Mouse (Mus musculus) urinary bladder, adult 18-20 months (tissue): Measurements from ENCODE around the gene Mlip.
"Not testable (repeated sequence)": the region's sequence is repeated elsewhere in the genome, so short reads cannot be mapped to it uniquely, and the experiment has no call there.

Source experiments
- DNase-seq, 2 experiments: peaks; one replicate each; pipeline ENCODE4 v3.0.0; 2022; ENCODE audit warnings: low spot score in 2 of 2, mixed read lengths in 2 of 2

The Mlip gene

DNA sequence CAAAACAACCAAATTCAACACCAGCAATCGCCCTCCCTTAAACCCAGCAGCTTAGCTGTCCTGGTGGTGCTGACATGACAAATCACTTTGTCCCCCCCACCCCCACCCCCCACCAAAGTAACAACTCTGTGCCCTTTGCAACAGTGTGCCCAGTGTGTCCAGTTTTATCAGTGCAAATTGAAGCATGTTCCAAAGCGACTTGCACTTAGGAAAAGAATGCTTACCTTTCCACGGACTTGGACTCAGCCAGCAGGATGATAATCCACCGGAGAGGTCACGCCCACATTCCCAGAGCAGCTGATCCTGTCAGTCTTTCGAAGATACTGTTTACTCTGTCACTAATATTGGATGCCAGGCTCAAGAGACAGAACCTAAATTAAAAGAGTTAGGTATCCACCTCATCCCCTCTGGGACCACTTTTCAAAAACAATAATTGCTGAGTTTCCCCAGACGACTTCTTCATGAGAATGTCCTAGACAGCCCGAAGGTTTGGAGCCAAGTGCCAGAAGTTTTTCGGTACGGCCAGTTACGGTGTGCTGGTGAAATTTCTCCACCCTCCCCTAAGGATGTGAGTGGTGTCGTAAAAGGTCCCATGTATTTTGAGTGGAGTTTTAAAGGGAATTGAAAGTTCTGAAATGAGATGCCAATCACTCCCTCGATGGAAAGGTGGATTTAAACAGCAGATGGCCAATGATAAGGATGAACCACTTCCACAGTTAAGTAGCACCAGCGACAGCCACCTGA, at the start of gene Mlip:
Gene Mlip (minus strand): TSS at position 538 of the 744 bp plus-strand sequence.
- DNase-seq = no peak

DNA sequence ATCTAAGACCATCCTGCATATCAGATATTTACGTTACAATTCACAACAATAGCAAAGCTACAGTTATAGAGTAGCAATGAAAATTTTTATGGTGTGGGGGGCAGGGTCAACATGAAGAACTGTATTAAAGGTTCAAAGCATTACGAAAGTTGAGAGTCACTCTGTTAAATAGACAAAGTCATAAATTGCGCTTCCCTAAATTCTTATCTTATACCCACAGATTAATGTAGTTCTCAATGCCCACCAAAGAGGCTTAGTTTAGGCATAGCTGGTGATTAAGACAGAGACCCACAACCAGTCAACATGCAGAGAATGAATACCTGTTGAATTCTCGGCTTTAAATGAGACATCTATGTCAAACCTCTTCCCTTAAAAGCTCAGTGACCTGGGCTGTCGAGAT, 47.0 kb upstream of the Mlip start:
- DNase-seq = no peak

DNA sequence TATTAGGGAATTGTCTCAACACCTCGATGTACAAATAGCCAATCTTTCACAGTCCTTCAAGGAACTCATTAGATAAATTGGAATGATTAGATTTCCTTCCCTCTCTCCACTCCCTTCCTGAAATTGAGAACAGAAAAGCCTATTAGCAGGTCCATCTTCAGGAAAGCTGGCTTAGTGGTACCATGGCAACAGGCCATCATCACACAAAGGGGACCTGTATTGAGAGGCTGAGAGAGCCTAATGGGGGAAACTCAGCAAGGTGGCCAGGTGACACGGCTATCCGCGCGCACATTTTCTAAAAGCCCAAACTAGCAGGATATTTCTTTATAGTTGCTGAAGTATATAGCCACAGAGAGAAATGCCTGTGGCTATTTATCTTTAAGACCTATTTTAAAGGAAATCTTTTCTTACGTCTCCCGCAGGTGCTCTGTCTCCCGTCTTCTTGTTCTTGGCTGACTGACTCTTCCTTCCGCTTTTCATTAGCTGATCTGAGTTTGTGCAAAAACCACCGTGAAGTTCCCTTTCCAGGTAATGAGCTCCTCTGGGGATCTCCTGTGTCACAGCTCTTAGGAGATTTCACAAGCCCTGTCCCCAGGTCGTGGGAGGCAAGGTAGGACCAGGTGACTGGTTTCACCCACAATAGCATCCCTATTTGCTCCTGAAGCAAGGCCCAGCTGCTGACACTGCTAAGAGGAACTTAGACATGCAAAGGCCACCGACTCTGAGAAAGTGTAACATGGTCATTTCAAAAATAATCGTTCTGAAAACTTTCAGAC, 46.3 kb upstream of the Mlip start:
- DNase-seq = no peak

DNA sequence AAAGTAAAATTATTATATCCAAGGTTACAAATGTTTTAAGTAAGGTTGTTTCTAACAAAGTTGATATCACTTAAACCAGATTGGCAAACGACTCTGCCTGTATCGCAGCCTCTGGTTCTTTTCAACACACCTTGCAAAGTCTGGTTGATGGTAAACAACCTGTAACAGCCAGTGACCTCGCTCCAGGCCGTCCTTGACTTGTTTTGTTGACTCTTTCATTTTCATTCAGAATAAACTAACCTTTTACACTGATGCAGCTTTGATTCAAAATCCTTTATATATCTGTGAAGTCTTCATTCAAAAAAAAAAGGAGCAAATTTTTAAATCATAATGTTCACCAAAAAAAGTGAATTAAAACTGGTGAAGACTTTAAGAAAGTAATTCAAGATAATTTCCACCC, 44.3 kb upstream of the Mlip start:
- no peak for DNase-seq

DNA sequence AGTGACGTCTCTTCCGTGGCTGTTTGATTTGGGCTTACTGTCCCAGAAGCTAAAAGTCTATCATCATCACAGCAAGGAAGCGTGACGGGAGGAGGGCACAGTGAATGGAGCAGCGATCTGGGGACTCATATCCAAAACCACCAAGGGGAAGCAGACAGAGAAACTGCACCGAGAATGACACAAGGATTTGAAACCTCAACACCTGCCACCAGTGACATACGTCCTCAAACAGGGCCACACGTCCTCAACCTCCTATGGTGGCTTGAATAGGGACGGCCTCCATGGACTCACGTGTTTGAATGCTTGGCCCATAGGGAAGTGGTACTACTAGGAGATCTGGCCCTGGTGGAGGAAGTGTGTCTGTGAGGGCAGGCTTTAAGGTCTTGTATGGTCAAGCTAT, 38.5 kb upstream of the Mlip start:
- no peak for DNase-seq

DNA sequence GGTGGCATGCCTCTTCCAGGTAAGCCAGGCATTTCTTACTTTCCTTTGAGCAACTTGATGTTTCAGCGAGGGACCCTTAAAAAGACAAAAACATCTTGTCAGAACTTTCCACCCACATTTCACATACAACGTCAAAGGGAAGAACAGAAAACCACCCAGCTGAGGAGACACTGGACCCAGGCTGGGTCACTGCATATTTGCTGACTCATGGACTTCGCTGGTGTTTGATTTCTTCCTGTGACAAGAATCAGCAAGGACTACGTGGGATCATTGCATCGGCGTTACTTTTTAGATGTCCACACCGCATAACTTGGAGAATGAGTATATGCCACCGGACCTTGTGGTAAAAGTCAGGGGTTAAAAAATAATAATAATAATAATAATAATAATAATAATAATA, 36.2 kb upstream of the Mlip start:
- DNase-seq = no peak

DNA sequence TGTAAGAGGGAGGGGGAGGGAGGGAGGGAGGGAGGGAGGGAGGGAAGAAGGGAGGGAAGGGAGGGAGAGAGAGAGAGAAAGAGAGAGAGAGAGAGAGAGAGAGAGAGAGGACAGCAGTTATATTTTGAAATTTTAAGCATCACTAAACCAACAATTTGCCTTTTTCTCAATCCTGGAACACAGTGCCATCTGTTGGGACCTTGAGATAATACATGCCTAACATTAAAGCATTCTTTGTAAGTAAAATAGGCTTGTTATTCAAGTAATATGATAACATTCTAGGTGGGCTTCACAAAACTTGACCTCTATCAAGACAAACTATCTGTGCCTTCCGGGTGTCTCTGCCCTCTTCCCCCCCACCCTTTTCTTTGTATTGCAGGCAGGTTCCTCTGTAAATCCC, 34.0 kb upstream of the Mlip start:
- DNase-seq = no peak

DNA sequence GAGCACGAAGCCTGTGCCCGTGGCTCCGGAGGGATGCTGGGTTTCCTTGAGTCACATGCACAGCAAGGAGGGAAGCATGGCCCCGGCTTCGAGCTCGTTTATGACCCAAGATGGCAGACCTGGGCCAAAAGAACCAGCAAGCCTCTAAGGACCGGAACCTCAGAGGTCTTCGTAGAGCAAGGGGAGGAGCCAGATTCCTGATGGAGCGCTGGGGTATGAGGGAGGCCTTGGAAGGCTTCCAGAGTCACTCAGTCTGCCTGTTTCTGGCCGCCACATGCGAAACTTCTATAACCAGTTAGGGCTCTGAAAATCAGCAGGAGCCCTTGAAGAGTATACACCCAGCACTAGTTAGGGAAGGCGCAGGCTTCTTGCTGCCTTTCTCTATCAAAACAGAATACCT, 32.8 kb upstream of the Mlip start:
- no peak for DNase-seq

DNA sequence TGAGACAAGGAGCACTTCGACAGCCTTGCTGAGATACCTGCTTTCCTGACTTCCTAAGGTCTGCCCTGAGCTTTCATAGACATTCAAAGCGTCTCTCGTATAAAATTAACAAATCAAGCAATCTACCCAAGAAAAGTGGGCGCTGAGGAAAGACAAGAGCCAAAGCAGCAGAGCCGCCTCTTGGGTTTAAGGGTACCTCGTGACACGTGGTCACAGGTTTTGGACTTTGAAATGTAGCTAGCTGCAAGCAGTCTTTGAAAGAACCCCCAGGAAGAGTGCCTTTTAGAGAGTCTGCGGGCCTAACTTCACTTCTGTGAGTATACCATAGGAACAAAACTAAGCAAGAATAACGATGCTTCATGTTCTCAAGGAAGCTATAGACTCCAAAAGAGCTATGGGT, 31.9 kb upstream of the Mlip start:
- DNase-seq = no peak

DNA sequence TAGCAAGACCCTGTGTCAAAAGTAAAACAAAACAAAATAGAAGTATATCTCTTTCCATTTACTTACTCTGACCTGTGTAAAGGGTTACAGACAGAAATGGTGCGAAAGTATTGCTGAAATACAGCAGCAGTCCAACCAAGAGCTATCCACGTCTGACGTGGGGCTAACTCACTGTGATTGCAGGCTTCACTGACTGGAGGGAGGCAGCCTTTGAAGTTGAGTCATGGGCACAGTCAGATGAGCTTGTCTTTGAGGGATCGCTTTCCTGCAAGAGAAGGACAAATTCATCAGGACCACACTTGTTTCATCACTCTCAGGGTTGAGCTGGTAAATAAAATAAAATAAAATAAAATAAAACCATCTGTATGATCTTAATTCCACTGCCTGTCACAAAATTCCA, 31.2 kb upstream of the Mlip start:
- DNase-seq = no peak

DNA sequence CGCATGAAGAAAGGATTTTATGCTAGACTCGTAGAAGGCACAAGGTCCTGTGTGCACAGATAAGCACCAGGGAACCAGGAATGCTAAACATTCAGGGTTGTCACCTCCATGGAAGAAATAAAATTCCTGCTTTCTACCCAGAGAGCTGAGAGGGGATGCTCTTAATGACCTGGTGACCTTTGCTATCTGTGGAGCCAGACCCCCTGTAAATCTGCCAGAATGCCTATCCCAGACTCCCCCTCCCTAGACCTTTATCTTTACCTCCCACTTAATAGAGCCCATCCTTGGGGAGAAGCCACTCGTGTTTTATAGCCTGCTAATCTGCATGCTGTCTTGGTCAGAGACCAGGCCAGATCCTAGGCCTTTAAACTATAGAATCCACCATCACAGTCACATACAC, 29.7 kb upstream of the Mlip start:
- DNase-seq = no peak

DNA sequence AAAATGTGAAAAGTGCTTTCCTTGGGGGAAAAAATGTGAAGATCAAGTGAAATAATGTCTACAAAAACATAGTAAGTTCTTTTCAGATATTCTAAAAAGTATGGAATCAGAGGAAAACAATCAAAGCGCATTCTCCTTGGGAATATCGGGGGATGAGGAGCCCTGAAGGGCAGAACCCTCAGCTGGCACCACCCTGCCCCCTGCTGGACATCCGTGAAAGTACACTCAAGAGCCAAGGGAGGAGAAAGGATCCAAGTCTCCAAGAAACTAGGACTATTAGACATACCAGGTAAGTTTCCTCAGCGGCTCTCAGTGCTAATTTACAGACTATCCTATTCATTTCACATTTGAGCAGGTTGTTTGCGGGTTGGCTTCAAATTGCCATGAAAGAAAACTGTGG, 28.8 kb upstream of the Mlip start:
- DNase-seq = peak; percentile 18 to 71

DNA sequence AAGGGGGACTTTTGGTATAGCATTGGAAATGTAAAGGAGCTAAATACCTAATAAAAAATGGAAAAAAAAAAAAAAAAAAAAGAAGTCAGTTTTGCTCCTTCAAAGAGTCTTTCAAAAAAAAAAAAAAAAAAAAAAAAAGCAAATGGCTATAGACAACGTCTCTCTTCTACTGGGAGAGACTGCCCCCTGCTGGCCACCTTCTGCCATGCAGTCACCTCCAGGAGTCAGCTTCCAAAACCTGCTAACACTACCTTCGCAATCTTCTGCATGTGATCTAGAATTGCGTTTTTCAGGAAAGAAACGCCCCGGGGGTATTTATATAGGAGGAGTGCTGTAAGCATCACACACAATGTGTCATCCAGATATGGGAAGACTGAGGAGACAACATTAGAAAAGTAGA, 26.9 kb upstream of the Mlip start:
- DNase-seq = peak; percentile 34 to 57

DNA sequence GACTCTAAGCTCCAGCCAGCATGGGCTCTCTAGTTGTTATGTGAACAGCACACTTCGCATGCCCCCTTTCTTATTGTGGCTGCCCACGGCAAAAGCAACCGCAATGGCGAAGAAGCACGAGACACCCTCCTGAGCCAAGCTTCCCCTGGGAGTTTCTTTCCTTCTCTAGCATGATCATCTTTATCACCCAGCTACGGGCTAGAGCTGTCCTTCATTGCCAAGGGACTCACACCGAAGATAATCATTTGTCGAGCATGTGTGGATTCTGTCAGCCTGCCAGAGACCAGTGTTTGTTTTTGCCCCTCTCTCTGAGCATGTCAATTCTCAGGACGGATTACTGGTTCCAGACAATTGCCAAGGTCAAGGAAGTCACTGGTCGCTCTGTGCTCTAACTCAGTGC, 24.9 kb upstream of the Mlip start:
- DNase-seq = no peak

DNA sequence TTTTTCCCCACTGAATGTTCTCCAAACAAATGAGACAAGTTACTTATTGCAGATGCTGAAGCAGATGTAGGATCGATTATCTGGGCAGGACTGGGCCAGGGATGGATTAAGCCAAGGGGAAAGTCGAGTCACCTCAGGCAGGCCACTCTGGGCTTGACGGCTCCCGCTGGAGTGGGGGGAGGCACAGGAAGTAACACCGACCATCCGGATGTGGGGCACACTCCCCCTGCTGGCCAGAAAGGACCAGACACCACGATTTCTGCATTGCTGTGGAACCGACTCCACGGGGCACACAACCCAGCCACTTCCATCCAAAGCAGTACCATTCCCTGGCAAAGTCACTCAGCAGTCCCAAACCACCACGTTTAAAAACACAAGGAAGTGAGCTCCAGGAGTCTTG, 24.3 kb upstream of the Mlip start:
- no peak for DNase-seq

DNA sequence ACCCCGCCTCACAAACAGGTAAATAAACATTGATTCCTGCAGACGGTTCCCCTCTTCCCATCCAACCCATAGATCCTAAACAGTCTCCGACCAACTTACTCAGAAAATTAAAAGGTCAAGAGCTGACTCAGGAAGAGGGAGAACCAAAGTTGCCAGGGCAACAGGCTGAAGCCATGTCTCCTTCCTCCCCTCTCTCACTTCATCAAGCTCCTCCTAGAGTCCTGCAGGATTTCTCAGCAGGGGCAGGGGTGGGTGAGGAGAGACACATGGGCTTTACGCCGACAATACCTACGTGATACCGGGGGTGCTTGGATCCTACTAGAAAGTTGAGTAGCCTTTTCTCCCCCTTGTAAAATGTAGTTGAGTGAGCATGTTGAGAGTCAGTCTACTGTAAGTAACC, 23.8 kb upstream of the Mlip start:
- DNase-seq = no peak

DNA sequence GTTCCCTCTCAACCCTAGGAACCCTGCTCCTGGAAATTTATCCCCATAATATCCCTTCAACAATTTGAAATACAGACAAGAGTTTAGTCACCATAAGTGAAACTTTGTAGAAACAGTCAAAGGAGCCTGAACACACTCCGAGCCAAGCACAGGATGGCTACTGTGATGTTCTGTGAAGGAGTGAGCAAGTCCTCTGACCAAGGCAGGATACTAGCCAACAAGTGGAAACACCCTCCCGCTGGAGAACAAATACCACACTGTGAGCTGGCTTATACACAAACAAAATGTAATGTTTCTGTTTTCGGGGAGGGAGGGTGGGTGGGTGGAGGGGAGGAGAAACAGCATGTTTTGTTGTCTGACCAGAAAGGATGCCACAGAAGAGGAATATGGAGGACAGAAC, 17.9 kb upstream of the Mlip start:
- no peak for DNase-seq

DNA sequence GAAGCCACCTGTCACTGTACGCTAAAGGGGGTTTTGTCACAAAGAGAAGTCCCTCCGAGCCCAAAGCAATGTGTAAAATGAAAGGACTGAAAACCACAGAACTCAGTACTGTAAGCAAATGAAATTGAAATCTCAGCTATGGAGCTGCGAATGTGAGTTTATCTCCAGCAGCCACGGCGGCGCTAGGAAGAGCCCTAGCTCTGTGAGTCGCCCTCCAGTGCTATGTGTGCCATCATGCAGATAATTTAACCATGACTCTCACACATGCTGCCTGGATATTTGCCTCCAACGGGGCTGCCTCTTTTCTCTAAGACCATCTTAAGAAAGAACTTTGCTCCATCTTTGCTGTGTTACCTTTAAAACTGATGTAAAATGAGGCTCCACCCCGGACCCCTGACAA, 16.5 kb upstream of the Mlip start:
- DNase-seq = no peak

DNA sequence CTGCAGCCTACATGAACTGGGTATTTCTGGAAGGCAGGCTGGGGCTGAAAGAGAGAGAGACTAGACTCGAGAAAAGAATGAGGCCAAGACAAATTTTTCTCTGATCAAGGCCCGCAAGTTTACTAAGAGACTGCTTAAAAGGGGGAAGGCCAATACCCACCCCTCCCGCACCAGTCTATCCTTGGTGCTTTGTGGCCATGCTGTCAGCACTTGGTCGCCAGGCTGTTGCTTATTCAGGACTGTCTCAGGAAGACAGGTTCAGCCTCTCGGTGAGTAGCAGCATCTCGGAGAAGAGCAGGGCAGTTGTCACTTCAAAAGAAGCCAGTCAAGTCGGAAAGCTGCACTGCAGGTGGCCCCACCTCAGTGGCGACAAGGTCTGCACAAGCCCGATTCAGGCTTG, 11.9 kb upstream of the Mlip start:
- DNase-seq = not testable (repeated sequence)

DNA sequence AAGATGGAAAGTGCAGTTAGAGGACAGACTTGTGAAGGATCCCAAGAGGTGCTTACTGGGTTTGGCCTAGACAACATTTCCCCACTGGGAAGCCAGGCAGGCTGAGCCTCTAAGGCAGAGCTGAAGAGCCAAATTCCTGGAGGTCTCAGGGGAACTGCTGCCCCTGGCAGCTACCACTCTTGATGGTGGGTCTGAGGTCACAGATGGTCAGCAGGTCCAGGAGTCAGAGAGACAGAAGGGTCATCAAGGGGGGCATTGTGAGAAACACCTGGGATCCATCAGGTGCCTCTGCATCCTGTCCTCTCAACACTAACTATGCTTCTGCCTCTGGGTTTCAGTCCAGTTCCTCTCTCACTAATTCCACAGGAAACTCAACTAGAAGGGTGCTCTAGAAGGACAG, 10.1 kb upstream of the Mlip start:
- no peak for DNase-seq

DNA sequence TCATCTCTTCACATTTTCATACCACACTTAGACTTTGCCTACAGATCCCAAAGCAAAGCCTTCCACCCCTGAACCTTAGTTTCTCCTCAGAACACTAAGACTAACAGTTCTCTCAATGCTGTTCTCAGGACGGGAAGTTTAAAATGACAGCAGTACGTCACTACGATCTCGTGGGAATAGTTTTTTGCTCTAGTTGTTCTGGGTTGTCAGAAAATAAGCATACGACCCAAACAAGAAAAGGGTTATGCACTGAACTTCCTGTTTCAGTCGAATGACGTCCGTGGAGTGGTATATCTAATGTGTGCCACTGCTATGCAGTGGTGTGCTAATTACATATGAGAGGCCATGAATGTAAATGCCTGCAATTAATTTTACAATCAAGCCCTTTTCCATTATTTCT, 7.9 kb upstream of the Mlip start:
- no peak for DNase-seq

DNA sequence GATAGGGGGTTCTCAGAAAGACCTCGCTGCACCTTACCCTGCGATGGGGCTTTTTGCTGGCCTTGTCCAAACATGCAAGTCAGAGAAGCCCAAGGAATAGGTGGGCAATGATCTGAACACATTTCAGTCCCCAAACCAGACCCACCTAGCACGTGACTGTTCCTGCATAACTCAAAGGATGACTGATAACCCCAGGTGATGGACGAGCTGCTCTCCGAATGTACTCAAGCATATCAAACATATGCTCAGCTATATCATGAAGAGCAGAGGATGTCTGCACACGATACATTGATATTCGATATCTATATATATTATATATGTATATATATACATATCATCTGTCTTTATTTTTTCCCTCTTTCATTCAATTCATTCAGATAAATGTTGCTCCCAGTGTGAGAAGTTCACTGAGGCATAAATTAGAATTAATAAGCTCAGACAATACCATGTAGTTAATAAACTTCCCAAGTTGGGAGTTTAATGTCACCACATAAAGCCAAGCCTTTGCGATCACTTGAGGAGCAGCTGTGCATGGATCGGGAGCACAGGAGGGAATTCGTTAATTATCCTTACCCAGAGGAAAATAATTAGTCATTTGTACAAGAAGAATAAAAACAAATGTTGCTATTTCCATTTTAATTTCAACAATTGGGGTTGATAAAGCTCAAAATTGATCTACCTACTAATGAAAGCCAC, 6.7 kb upstream of the Mlip start:
- DNase-seq = no peak

DNA sequence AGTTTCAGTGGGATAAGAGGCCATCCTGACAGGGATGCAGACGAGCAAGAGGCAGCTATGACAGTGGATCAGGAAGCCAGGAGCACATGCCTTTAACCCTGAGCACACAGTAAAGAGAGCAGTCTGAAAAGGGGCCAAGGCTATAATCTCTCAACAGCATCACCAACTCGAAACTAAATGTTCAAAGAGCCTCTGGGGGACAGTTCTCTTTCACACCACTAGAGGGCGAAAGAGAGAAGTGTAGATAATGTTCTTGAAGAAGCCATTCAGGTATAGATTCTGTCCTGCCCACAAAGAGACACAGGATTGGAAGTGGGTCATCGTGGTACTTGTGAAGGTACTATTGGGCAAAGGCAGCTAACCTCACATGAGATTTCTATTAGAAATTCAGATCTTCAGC, 1.2 kb upstream of the Mlip start:
- DNase-seq = no peak
